Comparison of ENCODE assay signal across 8 mouse cellular contexts in the genomic region with DNA sequence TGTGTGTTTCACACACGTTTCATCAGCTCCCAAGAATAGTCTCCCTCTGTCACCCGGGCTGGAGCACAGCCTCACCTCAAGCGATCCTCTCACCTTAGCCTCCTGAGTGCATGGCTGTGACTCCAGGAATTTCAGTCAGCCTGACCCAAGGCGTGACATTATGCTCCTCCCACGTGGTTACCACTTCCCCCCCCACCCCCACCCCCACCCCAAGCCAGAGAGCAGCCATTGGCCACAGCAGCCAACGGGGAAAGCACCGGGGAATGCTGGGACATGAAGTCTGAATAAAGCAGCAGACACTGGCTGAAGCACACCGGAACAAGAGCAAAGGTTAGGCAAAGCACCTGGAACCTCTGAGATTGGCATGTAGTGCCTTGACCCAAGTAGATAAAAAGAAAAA. TPM values are rescaled to one million over a fixed set of nuclear protein-coding genes. Genes with fewer than 3 reads are reported as not detected.
DNase-seq lines count a peak whose midpoint lies in the region; ATAC-seq and TF ChIP-seq lines count a peak whose summit lies in the region.

No protein-coding gene starts in this region.

- no peak for TF ChIP-seq RAD21 in CH12.LX (IDR thresholded peaks at IDR 0.05; ENCODE audit: low read depth, low read length)

- H3K27me3 ChIP-seq in CH12.LX (replicated peaks): no peaks in the 10 kb centered on the region
- H3K27me3 ChIP-seq in limb, embryonic 11.5 days (ENCODE audit: control insufficient read depth, insufficient read depth, low read length): no peaks in the 10 kb centered on the region

- no peak for TF ChIP-seq CTCF in CH12.LX (conservative IDR thresholded peaks at IDR 0.05 in 1 of 2, IDR thresholded peaks at IDR 0.05 in 1 of 2; ENCODE audit: low read depth in 2 of 2, low read length in 2 of 2)
- TF ChIP-seq CTCF in cortical plate, adult 2 months (IDR thresholded peaks at IDR 0.05; ENCODE audit: extremely low read depth, insufficient read depth, low read length): no peak

- ATAC-seq in limb, embryonic 11.5 days (ENCODE audit: insufficient number of reproducible peaks, low FRiP score, low TSS enrichment, low read depth): peak; percentile 84

- DNase-seq in CH12.LX (ENCODE audit: extremely low read depth): peak; percentile 86
- DNase-seq in heart, postnatal 10 days: peak; percentile 16 to 25
- peak; percentile 51 for DNase-seq in limb, embryonic 11.5 days (ENCODE audit: low spot score)
- peak; percentile 3 for DNase-seq in naive thymus-derived CD4-positive, alpha-beta T cell, adult 2 months (ENCODE audit: low read depth)
- no peak for DNase-seq in urinary bladder, postnatal 10 days (ENCODE audit: low spot score)
- no peak for DNase-seq in frontal cortex, postnatal 36 days (ENCODE audit: low spot score in 2 of 2)
- no peak for DNase-seq in ovary, postnatal 36 days (ENCODE audit: low spot score)

- peak overlapping the region; percentile 73 for H3K4me2 ChIP-seq in CH12.LX (ENCODE audit: insufficient read depth, low read depth, poor library complexity, severe bottlenecking)
- H3K4me2 ChIP-seq in limb, embryonic 11.5 days (ENCODE audit: low read depth, severe bottlenecking): peak overlapping the region; percentile 18; the same call in 1 of the 2 replicates

- H3K4me1 ChIP-seq in CH12.LX (ENCODE audit: control insufficient read depth in 1 of 2, insufficient read depth in 2 of 2): peaks cover 7 to 20% of the 10 kb centered on the region in 2 experiments; a peak in 3 of 4 replicates
- H3K4me1 ChIP-seq in cortical plate, adult 2 months (ENCODE audit: control insufficient read depth, insufficient read depth, low read length): no peaks in the 10 kb centered on the region
- no peaks in the 10 kb centered on the region for H3K4me1 ChIP-seq in limb, embryonic 11.5 days (ENCODE audit: control insufficient read depth, insufficient read depth, low read length)

- in situ Hi-C loops in CH12.LX (cut with MboI; ENCODE audit: low pct_ligation_motif_present, low pct_unique_long_range_greater_than_20kb, low sequenced_read_pairs): no loop called here

- TF ChIP-seq POLR2A in CH12.LX (IDR thresholded peaks at IDR 0.05; ENCODE audit: low read depth, low read length): peak; percentile 81
- no peak for TF ChIP-seq POLR2A in cortical plate, adult 2 months (IDR thresholded peaks at IDR 0.05; ENCODE audit: extremely low read depth, insufficient read depth, low read length)

- H3K27ac ChIP-seq in CH12.LX (ENCODE audit: insufficient read depth, low read depth): no peak overlapping the region
- no peak overlapping the region for H3K27ac ChIP-seq in cortical plate, adult 2 months (ENCODE audit: insufficient read depth, low read length)
- H3K27ac ChIP-seq in limb, embryonic 11.5 days (replicated peaks; ENCODE audit: low read depth, low read length): no peak overlapping the region

- peak overlapping the region; percentile 52 for H3K9ac ChIP-seq in CH12.LX (ENCODE audit: insufficient read depth, low read depth)
- no peak overlapping the region for H3K9ac ChIP-seq in limb, embryonic 11.5 days (ENCODE audit: low read length)

- WGBS in limb, embryonic 11.5 days: 36% methylated on average over 8 of the region's 8 CpGs

- intact Hi-C loops in heart, postnatal 10 days (cut with DNase I): no loop called here

- H3K9me3 ChIP-seq in CH12.LX (replicated peaks; ENCODE audit: low read length): peaks cover 5% of the 10 kb centered on the region
- H3K9me3 ChIP-seq in limb, embryonic 11.5 days (ENCODE audit: control insufficient read depth, low read length): no peaks in the 10 kb centered on the region; the same call in 1 of the 2 replicates

- dilution Hi-C loops in CH12.LX (cut with MboI; ENCODE audit: extremely low pct_ligation_motif_present, extremely low pct_unique_long_range_greater_than_20kb, low sequenced_read_pairs): no loop called here

- peaks cover 0 to 9% of the 10 kb centered on the region in 2 experiments for H3K36me3 ChIP-seq in CH12.LX (replicated peaks in 1 of 2; ENCODE audit: control insufficient read depth in 1 of 2, insufficient read depth in 1 of 2, low read length in 1 of 2)
- H3K36me3 ChIP-seq in limb, embryonic 11.5 days (ENCODE audit: control insufficient read depth, insufficient read depth, low read length): no peaks in the 10 kb centered on the region

- H3K4me3 ChIP-seq in CH12.LX (replicated peaks in 1 of 3; ENCODE audit: low read depth in 2 of 3, low read length in 2 of 3, poor library complexity in 1 of 3): peak overlapping the region; percentile 36 to 66 (median 53)
- peak overlapping the region; percentile 49 for H3K4me3 ChIP-seq in cortical plate, adult 2 months (ENCODE audit: insufficient read depth, low read length)
- no peak overlapping the region for H3K4me3 ChIP-seq in limb, embryonic 11.5 days (ENCODE audit: low read depth, low read length)

- TF ChIP-seq EP300 in CH12.LX (IDR thresholded peaks at IDR 0.05; ENCODE audit: low read length): no peak

- no peaks in the 10 kb centered on the region for H3K79me2 ChIP-seq in CH12.LX (replicated peaks; ENCODE audit: control insufficient read depth, extremely low read depth, insufficient read depth, poor library complexity, severe bottlenecking)

TF ChIP-seq in CH12.LX, 34 proteins besides CTCF, POLR2A, EP300 and RAD21:
- peak; percentile 93 for TF ChIP-seq TBP (conservative IDR thresholded peaks at IDR 0.05; ENCODE audit: low read depth, low read length)
- TF ChIP-seq TCF12 (IDR thresholded peaks at IDR 0.05; ENCODE audit: low read depth, low read length): peak; percentile 60; the same call in 1 of the 2 replicates
- TF ChIP-seq HCFC1 (IDR thresholded peaks at IDR 0.05; ENCODE audit: low read depth, low read length): peak; percentile 79
- TF ChIP-seq MXI1 (IDR thresholded peaks at IDR 0.05; ENCODE audit: low read depth, low read length): peak; percentile 25; the same call in 1 of the 2 replicates
- peak; percentile 60; the same call in 1 of the 2 replicates for TF ChIP-seq CHD2 (IDR thresholded peaks at IDR 0.05; ENCODE audit: low read length)
- 0 out of 2 replicates have a peak, but pooled peaks have one; percentile 25 for TF ChIP-seq MAZ (IDR thresholded peaks at IDR 0.05; ENCODE audit: low read depth, low read length)
- TF ChIP-seq ELF1 (IDR thresholded peaks at IDR 0.05; ENCODE audit: low read depth, low read length): peak; percentile 59; the same call in 1 of the 2 replicates
- peak; percentile 70 for TF ChIP-seq NELFE (IDR thresholded peaks at IDR 0.05; ENCODE audit: low read depth, low read length)
- no peak for TF ChIP-seq MAFK (IDR thresholded peaks at IDR 0.05; ENCODE audit: insufficient replicate concordance, low read length)
- TF ChIP-seq USF1 (IDR thresholded peaks at IDR 0.05; ENCODE audit: low read depth, low read length): no peak; the same call in 1 of the 2 replicates

RNA-seq across cellular contexts. Expression of gene Klf17, which starts 21.5 kb away (rescaled TPM):
- total RNA-seq in CH12.LX (2012; rRNA removed) (not detected in 2 replicates), CH12.LX (2014; rRNA removed) (not detected in 2 replicates)
- not detected in 2 replicates for polyA plus RNA-seq in CH12.LX (2012; ENCODE audit: insufficient read length, low read depth)
- polyA plus RNA-seq in cortical plate, adult 2 months (2012; rRNA removed): not detected in 2 replicates
- total RNA-seq in heart, postnatal 10 days (2021): not detected
- polyA plus RNA-seq in limb, embryonic 11.5 days (2014; fragmentation: Nextera tagmentation; extraction: Ambion mirVana): 0.07 TPM in 1 of 2 replicates, not detected in the other

RNA-seq across cellular contexts. Expression of gene Slc6a9, which starts 47.3 kb away (rescaled TPM):
- total RNA-seq in CH12.LX (2012; rRNA removed) (3.9 and 15.6 TPM in 2 replicates), CH12.LX (2014; rRNA removed) (1.8 and 4.0 TPM in 2 replicates)
- 7.8 and 9.1 TPM in 2 replicates for polyA plus RNA-seq in CH12.LX (2012; ENCODE audit: insufficient read length, low read depth)
- polyA plus RNA-seq in cortical plate, adult 2 months (2012; rRNA removed): 50.6 and 56.0 TPM in 2 replicates
- total RNA-seq in heart, postnatal 10 days (2021): 1 to 10 TPM; 5.0 to 5.5 TPM
- 10.1 and 11.1 TPM in 2 replicates for polyA plus RNA-seq in limb, embryonic 11.5 days (2014; fragmentation: Nextera tagmentation; extraction: Ambion mirVana)

Comparison
In these comparisons a context has a peak if more than half of its experiments do, and no peak if none do; other contexts are left out.
1. DNase-seq: peak in CH12.LX (single experiment), heart, postnatal 10 days (2 of 2), limb, embryonic 11.5 days (single experiment) and naive thymus-derived CD4-positive, alpha-beta T cell, adult 2 months (single experiment); none in urinary bladder, postnatal 10 days (single experiment), frontal cortex, postnatal 36 days (0 of 2) and ovary, postnatal 36 days (single experiment).